Mouse (Mus musculus) testis, postnatal 14 days (tissue): ENCODE data around the gene Ccdc124.

Experiments
- DNase-seq: peaks from one replicate; pipeline ENCODE4 v3.0.0; 2021; ENCODE audit warnings: low spot score

Ccdc124 gene

GRCm38 (mm10) chr8:70869601-70870041 is 4.1 kb downstream of the Ccdc124 start:
- peak; percentile 73 for DNase-seq

GRCm38 (mm10) chr8:70869199-70869571 is 4.5 kb downstream of the Ccdc124 start:
- no peak for DNase-seq

- DNase-seq = peak; percentile 78
These were observed 5.1 kb downstream of the Ccdc124 start for GRCm38 (mm10) chr8:70868559-70869198.

GRCm38 (mm10) chr8:70866566-70866965 is 7.2 kb downstream of the Ccdc124 start:
- no peak for DNase-seq

- DNase-seq = no peak
These were observed 7.7 kb downstream of the Ccdc124 start for GRCm38 (mm10) chr8:70866001-70866520.

GRCm38 (mm10) chr8:70865350-70866000 is 8.3 kb downstream of the Ccdc124 start:
- peak; percentile 98 for DNase-seq

- DNase-seq = no peak
These were observed 9.0 kb downstream of the Ccdc124 start for GRCm38 (mm10) chr8:70864712-70865221.

GRCm38 (mm10) chr8:70863956-70864711 is 9.6 kb downstream of the Ccdc124 start:
- no peak for DNase-seq

- no peak for DNase-seq
These were observed 10.7 kb downstream of the Ccdc124 start, which contains the start of gene Kcnn1 for GRCm38 (mm10) chr8:70862824-70863641. Gene Kcnn1, minus strand, starts transcription at chr8:70863258.

- DNase-seq = no peak
These were observed 16.2 kb downstream of the Ccdc124 start for GRCm38 (mm10) chr8:70857516-70857915.

GRCm38 (mm10) chr8:70856541-70857197 is 17.1 kb downstream of the Ccdc124 start:
- peak; percentile 70 for DNase-seq

- no peak for DNase-seq
These were observed 17.7 kb downstream of the Ccdc124 start for GRCm38 (mm10) chr8:70856028-70856427.

GRCm38 (mm10) chr8:70853863-70854262 is 19.9 kb downstream of the Ccdc124 start:
- DNase-seq = no peak

- DNase-seq = no peak
These were observed 21.0 kb downstream of the Ccdc124 start for GRCm38 (mm10) chr8:70852595-70853231.

- no peak for DNase-seq
These were observed 21.9 kb downstream of the Ccdc124 start for GRCm38 (mm10) chr8:70851837-70852236.

GRCm38 (mm10) chr8:70850947-70851346 is 22.8 kb downstream of the Ccdc124 start:
- no peak for DNase-seq

GRCm38 (mm10) chr8:70850132-70850845 is 23.4 kb downstream of the Ccdc124 start:
- DNase-seq = no peak

GRCm38 (mm10) chr8:70849333-70849990 is 24.3 kb downstream of the Ccdc124 start:
- no peak for DNase-seq
